Mouse (Mus musculus): ENCODE results near the gene Rasl2-9.

GRCm38 (mm10) chr7:5083325-5084105, 42.2 kb downstream of the Rasl2-9 start:
- no peak for TF ChIP-seq CTCF (IDR thresholded peaks at IDR 0.05; ENCODE audit: low read depth)
- TF ChIP-seq EP300 (IDR thresholded peaks at IDR 0.05; ENCODE audit: low read depth), result no peak
